Mouse (Mus musculus) lung, embryonic 15.5 days (tissue): Measurements from ENCODE around the gene Thsd4. TPM values are rescaled to one million over a fixed set of nuclear protein-coding genes. Genes with fewer than 3 reads are reported as not detected.

Experiments used
- ATAC-seq: fragments of 200-750 bp; cut with Nextera tagmentation; 2 replicates; pipeline ENCODE4 v1.8.0; 2017; ENCODE audit warnings: moderate number of reproducible peaks, borderline replicate concordance; ENCODE audit not compliant: low FRiP score, low TSS enrichment; ENCODE audit errors: extremely low read depth
- H3K27ac ChIP-seq: fragments of 300-500 bp; sonication (generic); 2 replicates; pipeline ENCODE4 v1.5.1; 2015; ENCODE audit warnings: moderate library complexity, mild to moderate bottlenecking, inconsistent platforms
- H3K27me3 ChIP-seq: fragments of 300-500 bp; sonication (generic); 2 replicates; pipeline ENCODE4 v1.6.1; 2015; ENCODE audit warnings: inconsistent platforms
- H3K36me3 ChIP-seq: fragments of 300-500 bp; sonication (generic); 2 replicates; pipeline ENCODE4 v1.6.1; 2015; ENCODE audit warnings: inconsistent platforms
- H3K4me1 ChIP-seq: fragments of 300-500 bp; sonication (generic); 2 replicates; pipeline ENCODE4 v1.6.1; 2015; ENCODE audit warnings: inconsistent platforms
- H3K4me2 ChIP-seq: fragments of 300-500 bp; sonication (generic); 2 replicates; pipeline ENCODE4 v1.6.1; 2015; ENCODE audit warnings: inconsistent platforms, mild to moderate bottlenecking, moderate library complexity
- H3K4me3 ChIP-seq: fragments of 300-500 bp; sonication (generic); 2 replicates; pipeline ENCODE4 v1.5.1; 2015; ENCODE audit warnings: mild to moderate bottlenecking, inconsistent platforms
- H3K9ac ChIP-seq: fragments of 300-500 bp; sonication (generic); 2 replicates; pipeline ENCODE4 v1.6.1; 2015; ENCODE audit warnings: inconsistent platforms
- H3K9me3 ChIP-seq: fragments of 300-500 bp; sonication (generic); 2 replicates; pipeline ENCODE4 v1.6.1; 2016; ENCODE audit warnings: inconsistent platforms
- WGBS: fragments of 180-500 bp; shearing (Covaris S2); methylation state at CpG from one replicate; pipeline ENCODE4 v1.1.7; 2015; 5-methylcytosine and 5-hydroxymethylcytosine counted together
- polyA plus RNA-seq: library from polyadenylated mRNA; unstranded; fragments of >200 nt; fragmentation: Nextera tagmentation; extraction: Ambion mirVana; gene quantifications from 2 replicates; pipeline ENCODE4 v1.2.1, GENCODE M21; 2015

Thsd4 gene
- polyA plus RNA-seq, 1 experiment from 2014 or later, result 10.0 TPM

DNA sequence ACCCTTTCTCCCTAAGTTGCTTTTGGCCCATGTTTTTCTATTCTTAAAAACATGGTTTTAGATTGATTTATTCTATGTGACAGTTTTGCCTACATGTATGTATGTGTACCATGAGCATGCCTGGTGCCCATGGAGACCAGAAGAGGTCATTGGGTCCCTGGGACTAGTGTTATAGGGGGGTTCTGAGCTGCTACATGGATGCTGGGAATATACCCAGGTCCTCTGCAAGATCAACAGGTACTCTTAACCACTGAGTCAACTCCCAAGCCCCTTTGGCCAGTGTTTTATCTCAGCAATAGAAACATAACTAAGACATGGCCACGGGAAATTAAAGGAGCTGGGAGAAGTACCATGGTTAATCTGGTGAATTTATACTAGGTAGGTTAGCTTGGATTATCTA is 371.3 kb downstream of the Thsd4 start:
- H3K4me2 ChIP-seq, result no peak overlapping the region
- WGBS, result 76% methylated on average over 1 of the region's 1 CpGs
- H3K27ac ChIP-seq, result peak overlapping the region; percentile 74; the same call in 1 of the 2 replicates
- no peaks in the 10 kb centered on the region for H3K9me3 ChIP-seq
- ATAC-seq, result no peak
- no peak overlapping the region for H3K4me3 ChIP-seq
- no peaks in the 10 kb centered on the region for H3K27me3 ChIP-seq
- no peaks in the 10 kb centered on the region for H3K36me3 ChIP-seq
- no peak overlapping the region for H3K9ac ChIP-seq
- H3K4me1 ChIP-seq, result no peaks in the 10 kb centered on the region

DNA sequence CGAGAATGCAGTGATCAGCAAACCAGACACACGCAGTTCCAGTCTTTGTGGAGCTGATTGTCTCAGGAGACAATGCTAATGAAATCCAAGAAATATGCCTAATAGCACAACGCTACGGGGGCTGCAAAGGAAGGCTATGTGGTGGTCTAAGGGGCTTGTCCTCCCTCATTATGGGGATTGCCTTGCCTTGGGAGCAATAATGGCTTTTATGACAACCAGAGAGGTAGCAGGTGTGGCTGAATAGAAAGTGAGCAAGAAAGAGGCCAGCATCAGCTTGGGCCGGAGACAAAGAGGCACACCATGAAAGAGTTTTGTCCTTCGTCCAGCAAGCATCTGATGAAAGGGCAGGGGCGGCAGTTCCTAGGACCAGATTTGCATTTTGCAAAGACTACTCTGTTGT is 372.9 kb downstream of the Thsd4 start:
- Histone ChIP-seq H3K4me3 (no peak overlapping the region), H3K4me1 (no peaks in the 10 kb centered on the region), H3K36me3 (no peaks in the 10 kb centered on the region), H3K4me2 (no peak overlapping the region), H3K9me3 (no peaks in the 10 kb centered on the region), H3K27me3 (no peaks in the 10 kb centered on the region), H3K9ac (no peak overlapping the region), H3K27ac (no peak overlapping the region)
- no peak for ATAC-seq
- WGBS, result 89% methylated on average over 7 of the region's 7 CpGs

DNA sequence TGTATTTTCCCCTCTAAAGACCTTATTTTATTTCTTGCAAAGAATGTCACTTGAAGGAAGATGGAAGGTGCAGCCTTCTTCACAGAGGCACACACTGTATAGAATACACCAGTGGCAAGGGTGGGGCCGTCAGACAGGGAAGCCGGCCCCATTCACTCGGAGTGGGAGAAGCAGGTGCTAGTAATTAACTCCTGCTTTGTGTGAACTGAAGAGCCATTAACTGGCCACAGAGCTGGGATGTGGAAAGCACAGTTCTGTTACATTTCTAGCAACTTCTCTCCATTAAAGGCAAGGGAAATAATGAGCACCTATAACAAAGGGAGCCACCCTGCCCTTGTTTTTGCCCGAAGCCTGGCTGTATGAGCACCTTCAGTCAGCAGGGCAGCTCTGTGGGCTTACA is 374.4 kb downstream of the Thsd4 start:
- Histone ChIP-seq H3K9ac (no peak overlapping the region), H3K36me3 (no peaks in the 10 kb centered on the region), H3K4me2 (no peak overlapping the region), H3K4me3 (no peak overlapping the region), H3K27ac (no peak overlapping the region), H3K27me3 (no peaks in the 10 kb centered on the region), H3K9me3 (no peaks in the 10 kb centered on the region), H3K4me1 (0 out of 2 replicates have a peak, but pooled peaks cover 2% of the 10 kb centered on the region)
- no peak for ATAC-seq
- 72% methylated on average over 4 of the region's 4 CpGs for WGBS

DNA sequence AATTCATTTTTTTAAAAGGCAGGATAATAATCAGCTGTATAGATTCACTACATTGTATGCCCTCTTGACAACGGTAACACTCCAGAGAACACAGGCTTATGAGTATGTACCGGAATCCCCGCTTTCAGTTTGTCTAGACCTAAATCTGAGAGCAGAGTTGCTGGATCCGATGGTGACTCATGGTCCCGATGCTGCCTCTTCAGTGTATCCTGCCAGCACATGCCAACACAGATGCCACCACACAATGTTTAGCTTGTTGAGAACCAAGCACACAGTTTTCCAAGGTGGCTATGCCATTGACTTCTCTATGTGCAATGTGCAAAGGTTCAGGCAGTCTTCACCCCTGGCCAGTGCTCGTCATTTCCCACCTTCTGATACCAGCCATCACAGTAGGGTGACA is 378.0 kb downstream of the Thsd4 start:
- no peaks in the 10 kb centered on the region for H3K27me3 ChIP-seq
- H3K9me3 ChIP-seq, result no peaks in the 10 kb centered on the region
- no peak for ATAC-seq
- H3K9ac ChIP-seq, result no peak overlapping the region
- no peak overlapping the region for H3K4me2 ChIP-seq
- WGBS, result 90% methylated on average over 6 of the region's 6 CpGs
- no peak overlapping the region for H3K4me3 ChIP-seq
- no peaks in the 10 kb centered on the region for H3K36me3 ChIP-seq
- no peak overlapping the region for H3K27ac ChIP-seq
- H3K4me1 ChIP-seq, result peaks cover 12% of the 10 kb centered on the region; the same call in 1 of the 2 replicates

DNA sequence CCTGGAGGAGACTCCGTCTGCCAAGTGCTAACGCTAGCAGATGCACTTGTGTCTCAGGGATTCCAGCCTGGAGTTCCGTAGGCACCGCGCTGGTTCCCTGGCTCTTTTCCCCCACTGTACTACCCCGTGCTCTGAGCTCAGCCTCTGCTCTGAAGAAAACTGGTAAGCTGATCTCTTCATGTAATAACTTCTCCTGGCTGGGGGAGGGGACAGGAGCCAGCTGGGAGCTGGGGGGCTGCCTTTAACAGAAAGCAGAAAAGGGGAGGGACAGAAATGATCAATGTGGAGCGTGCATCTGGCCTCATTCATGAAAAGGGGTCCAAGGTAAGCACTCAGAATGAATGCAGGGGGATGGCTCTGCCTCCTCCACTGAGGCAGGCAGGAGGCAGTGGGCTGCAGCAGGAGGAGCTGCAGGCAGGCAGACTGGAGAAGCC is 380.7 kb downstream of the Thsd4 start:
- Histone ChIP-seq H3K4me3 (no peak overlapping the region), H3K9me3 (no peaks in the 10 kb centered on the region), H3K4me1 (peaks cover 12% of the 10 kb centered on the region; the same call in 1 of the 2 replicates), H3K36me3 (no peaks in the 10 kb centered on the region), H3K27me3 (no peaks in the 10 kb centered on the region), H3K27ac (no peak overlapping the region), H3K9ac (no peak overlapping the region), H3K4me2 (no peak overlapping the region)
- 27% methylated on average over 7 of the region's 7 CpGs for WGBS
- no peak for ATAC-seq

DNA sequence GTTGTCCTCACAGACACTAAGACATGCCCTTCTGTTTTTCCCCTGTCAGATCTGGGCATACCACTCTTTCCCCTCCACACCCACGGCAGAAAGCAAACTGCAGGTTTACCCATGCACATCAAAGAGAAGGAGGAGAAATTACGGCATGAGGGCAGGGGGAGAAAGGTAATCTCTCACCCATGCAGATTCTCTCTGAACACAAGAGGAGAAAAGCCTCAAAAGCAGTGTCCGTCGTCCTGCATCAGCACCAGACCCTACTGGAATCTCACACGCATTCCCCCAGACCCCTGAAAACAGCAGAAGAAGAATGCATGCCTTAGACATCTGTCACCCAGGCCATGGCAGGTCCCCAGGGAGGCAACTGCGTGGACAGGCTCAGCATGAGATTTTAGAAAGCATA is 381.4 kb downstream of the Thsd4 start:
- ATAC-seq, result no peak
- no peak overlapping the region for H3K9ac ChIP-seq
- H3K27ac ChIP-seq, result no peak overlapping the region
- H3K4me2 ChIP-seq, result peak overlapping the region; percentile 3; the same call in 1 of the 2 replicates
- H3K4me3 ChIP-seq, result 0 out of 2 replicates have a peak overlapping the region, but pooled peaks have one; percentile 8
- H3K4me1 ChIP-seq, result peaks cover 12% of the 10 kb centered on the region; the same call in 1 of the 2 replicates
- no peaks in the 10 kb centered on the region for H3K9me3 ChIP-seq
- WGBS, result 44% methylated on average over 6 of the region's 6 CpGs
- no peaks in the 10 kb centered on the region for H3K36me3 ChIP-seq
- no peaks in the 10 kb centered on the region for H3K27me3 ChIP-seq

DNA sequence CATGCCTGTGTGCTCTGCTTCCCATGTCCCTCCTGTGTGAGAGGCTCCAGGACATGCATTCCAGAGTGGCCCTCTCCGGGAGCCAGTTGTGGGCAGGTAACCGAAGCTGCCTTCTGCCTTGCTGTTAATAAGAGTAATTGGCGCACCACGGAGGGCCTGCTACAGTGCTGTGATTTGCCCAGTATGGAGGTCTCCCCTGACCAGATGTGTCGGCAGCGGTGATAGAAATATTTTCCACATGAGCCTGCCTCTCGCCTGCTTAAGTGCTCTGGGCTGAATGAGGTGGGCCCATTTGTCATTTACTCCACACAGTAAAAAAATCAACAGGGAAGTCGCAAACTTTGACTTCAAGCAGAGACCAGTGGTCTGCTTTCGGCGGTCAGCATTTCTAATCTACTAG is 382.4 kb downstream of the Thsd4 start:
- H3K9me3 ChIP-seq, result no peaks in the 10 kb centered on the region
- H3K4me2 ChIP-seq, result peak overlapping the region; percentile 17; the same call in 1 of the 2 replicates
- ATAC-seq, result no peak
- 0 out of 2 replicates have a peak overlapping the region, but pooled peaks have one; percentile 8 for H3K4me3 ChIP-seq
- H3K27ac ChIP-seq, result no peak overlapping the region
- H3K36me3 ChIP-seq, result no peaks in the 10 kb centered on the region
- H3K27me3 ChIP-seq, result no peaks in the 10 kb centered on the region
- no peak overlapping the region for H3K9ac ChIP-seq
- H3K4me1 ChIP-seq, result peaks cover 12% of the 10 kb centered on the region; the same call in 1 of the 2 replicates
- 47% methylated on average over 10 of the region's 10 CpGs for WGBS

DNA sequence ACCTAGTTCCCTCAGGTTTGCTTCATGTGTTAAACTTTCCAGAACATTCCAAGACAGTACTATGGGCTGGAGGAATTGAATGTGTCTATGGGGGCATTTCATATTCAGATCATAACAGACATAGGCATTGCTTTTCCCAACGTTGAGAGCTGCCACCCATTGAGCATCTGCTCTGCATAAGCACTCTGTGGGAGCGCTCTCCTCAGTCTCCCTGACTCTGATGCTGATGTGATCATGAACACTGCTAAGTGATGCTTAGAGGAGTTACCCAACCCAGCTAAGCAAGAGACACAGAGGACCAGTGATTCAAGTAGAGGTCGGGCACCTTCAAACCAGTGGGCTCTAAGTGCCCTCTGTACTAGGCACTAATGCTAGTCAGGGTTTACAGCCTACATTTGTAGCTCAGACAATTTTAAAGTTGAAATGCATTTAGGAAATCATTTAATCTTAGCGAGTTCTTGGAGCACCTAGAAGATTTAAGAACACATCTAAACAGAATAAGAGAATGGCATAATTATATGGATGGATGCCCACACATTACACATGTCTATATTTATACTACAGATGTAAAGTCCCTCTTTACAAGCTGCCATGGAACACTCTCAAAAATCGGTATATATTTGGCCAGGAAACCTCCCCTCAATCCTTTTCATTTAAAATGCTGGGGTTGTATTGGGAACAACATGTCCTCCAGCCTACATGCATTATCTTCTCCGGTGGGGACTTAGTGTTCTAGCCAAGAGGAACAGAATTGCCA is 392.4 kb downstream of the Thsd4 start:
- no peak for ATAC-seq
- 74% methylated on average over 6 of the region's 6 CpGs for WGBS
- H3K36me3 ChIP-seq, result no peaks in the 10 kb centered on the region
- H3K27me3 ChIP-seq, result no peaks in the 10 kb centered on the region
- H3K4me2 ChIP-seq, result no peak overlapping the region
- H3K27ac ChIP-seq, result no peak overlapping the region
- no peaks in the 10 kb centered on the region for H3K9me3 ChIP-seq
- no peak overlapping the region for H3K9ac ChIP-seq
- no peak overlapping the region for H3K4me3 ChIP-seq
- 0 out of 2 replicates have a peak, but pooled peaks cover 8% of the 10 kb centered on the region for H3K4me1 ChIP-seq

DNA sequence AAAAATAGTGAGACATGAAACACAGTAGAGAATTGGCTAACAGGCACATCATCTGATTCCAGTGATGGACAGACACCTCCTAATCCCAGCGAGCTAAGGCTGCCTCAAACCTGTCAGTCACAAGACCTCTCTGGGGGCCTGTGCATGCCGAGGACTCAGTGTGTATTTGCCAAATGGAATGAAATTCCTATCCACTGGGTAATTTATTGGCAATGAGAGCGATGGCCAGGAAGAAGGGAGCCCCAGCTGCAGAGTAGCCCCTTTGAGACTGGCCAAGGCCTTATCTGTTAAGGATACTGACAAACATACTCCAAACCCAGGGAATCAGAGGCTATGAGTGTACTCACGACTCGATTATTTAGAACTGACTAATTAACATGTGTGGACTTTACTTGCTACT is 394.9 kb downstream of the Thsd4 start:
- 0 out of 2 replicates have a peak, but pooled peaks have one; percentile 3 for ATAC-seq
- Histone ChIP-seq H3K27me3 (no peaks in the 10 kb centered on the region), H3K4me1 (0 out of 2 replicates have a peak, but pooled peaks cover 8% of the 10 kb centered on the region), H3K27ac (no peak overlapping the region), H3K9ac (no peak overlapping the region), H3K36me3 (no peaks in the 10 kb centered on the region), H3K9me3 (no peaks in the 10 kb centered on the region), H3K4me2 (no peak overlapping the region), H3K4me3 (no peak overlapping the region)
- WGBS, result 29% methylated on average over 5 of the region's 5 CpGs

DNA sequence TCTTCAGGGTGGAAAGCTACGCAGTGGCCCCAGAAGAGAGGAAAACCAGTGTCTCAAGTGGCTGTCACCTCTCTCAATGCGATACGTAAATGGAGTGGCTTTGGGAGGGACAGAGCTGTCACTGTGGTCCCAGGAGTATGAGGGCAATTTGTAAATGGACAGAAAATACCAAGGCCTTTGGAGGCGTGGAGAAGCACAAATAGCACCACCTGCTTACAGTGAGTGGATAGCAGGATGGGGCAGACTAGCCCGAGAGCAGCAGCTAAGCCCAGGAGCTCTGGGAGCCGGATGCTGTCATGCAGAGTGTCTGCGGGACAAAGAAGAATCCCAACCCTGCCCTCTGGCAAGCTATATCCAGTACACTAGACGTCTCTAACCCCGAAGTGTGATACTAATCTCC is 397.7 kb downstream of the Thsd4 start:
- 64% methylated on average over 9 of the region's 9 CpGs for WGBS
- Histone ChIP-seq H3K27me3 (no peaks in the 10 kb centered on the region), H3K4me3 (no peak overlapping the region), H3K36me3 (no peaks in the 10 kb centered on the region), H3K27ac (no peak overlapping the region), H3K9ac (no peak overlapping the region), H3K4me2 (no peak overlapping the region), H3K9me3 (no peaks in the 10 kb centered on the region), H3K4me1 (0 out of 2 replicates have a peak, but pooled peaks cover 8% of the 10 kb centered on the region)
- no peak for ATAC-seq

DNA sequence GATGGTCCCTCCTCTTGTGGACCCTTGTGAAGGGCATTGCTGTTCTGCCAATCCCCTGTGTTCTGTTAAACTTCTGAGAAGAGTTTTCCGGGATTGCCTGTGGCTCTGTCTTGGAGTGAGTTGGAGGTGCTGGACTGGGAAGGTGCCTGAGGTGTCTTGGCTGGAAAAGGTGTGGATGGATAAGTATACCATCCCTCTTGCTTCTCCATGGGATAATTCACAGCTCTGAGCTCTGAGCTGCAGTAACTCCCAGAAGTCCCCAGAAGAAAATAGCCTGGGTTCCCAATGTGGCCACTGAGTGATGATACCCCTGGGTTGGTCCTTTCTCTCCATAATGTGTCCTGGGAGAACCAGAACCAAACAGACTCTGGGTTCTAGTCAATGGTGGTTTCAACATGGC is 398.8 kb downstream of the Thsd4 start:
- no peak overlapping the region for H3K4me3 ChIP-seq
- no peaks in the 10 kb centered on the region for H3K27me3 ChIP-seq
- no peak overlapping the region for H3K27ac ChIP-seq
- H3K9me3 ChIP-seq, result no peaks in the 10 kb centered on the region
- H3K36me3 ChIP-seq, result no peaks in the 10 kb centered on the region
- H3K4me2 ChIP-seq, result no peak overlapping the region
- WGBS, result 82% methylated on average over 1 of the region's 1 CpGs
- no peak for ATAC-seq
- H3K4me1 ChIP-seq, result 0 out of 2 replicates have a peak, but pooled peaks cover 8% of the 10 kb centered on the region
- no peak overlapping the region for H3K9ac ChIP-seq

DNA sequence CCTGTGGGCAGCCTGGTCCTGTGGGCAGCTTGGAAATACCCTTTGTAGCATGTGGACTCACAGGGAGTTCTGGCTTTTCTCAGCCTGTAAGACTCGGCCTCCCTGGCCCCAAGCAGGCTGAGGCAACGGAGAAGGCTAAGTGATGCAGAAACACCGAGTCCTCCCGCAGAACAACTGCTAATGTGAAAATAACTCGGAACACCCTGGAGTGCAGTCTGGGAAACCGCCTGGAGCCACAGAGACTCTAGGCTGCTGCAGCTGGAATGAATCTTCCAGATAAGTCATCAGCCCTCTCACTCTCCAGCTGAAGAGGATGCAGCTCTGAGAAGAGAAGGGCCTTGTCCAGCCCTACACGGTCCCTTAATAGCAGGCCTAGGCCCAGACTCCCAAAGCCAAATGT is 402.0 kb downstream of the Thsd4 start:
- no peak overlapping the region for H3K4me3 ChIP-seq
- H3K27ac ChIP-seq, result no peak overlapping the region
- H3K9me3 ChIP-seq, result no peaks in the 10 kb centered on the region
- H3K4me1 ChIP-seq, result no peaks in the 10 kb centered on the region
- no peaks in the 10 kb centered on the region for H3K36me3 ChIP-seq
- ATAC-seq, result no peak
- no peak overlapping the region for H3K9ac ChIP-seq
- H3K27me3 ChIP-seq, result no peaks in the 10 kb centered on the region
- no peak overlapping the region for H3K4me2 ChIP-seq
- 52% methylated on average over 7 of the region's 7 CpGs for WGBS
